Mouse (Mus musculus): ENCODE measurements around the gene Cenpb.

- TF ChIP-seq CTCF (IDR thresholded peaks at IDR 0.05; ENCODE audit: control insufficient read depth, insufficient read depth, low read length) (no peak), POLR2A (IDR thresholded peaks at IDR 0.05; ENCODE audit: borderline replicate concordance, control insufficient read depth, low read depth, low read length) (no peak)
These were observed 8.9 kb downstream of the Cenpb start for GRCm38 (mm10) chr2:131170936-131171335.

All from bone marrow, adult 2 months (tissue).